Mouse (Mus musculus): ENCODE data around the gene Lgals7.

DNA sequence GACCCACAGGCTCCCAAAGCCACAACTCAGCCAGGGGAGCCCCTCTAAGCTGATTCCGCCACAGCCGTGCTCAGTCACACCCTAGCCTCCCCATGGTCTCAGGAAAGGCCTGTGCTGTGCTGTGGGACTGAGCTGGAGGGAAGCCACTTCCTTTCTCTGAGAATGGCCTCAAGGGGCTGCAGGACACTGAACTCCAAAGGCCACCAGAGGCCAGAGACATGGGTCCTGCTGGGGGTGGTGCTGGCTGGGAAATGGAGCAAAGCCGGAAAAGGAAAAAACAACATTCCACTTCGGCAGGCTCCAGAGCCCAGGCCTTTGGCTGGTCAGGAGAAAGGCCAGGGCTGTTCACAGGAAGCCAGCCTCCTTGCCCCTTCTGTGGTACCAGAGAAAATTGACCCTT is 48.0 kb downstream of the Lgals7 start:
- no peak for TF ChIP-seq CTCF (IDR thresholded peaks at IDR 0.05; ENCODE audit: borderline replicate concordance, insufficient read depth, low read length)
- TF ChIP-seq POLR2A (IDR thresholded peaks at IDR 0.05; ENCODE audit: low read depth, low read length) = no peak

Data from embryonic fibroblast, embryonic 13.5 days (primary cell).